Mouse (Mus musculus): Measurements from ENCODE around the gene 1700030J22Rik.

- TF ChIP-seq CTCF (IDR thresholded peaks at IDR 0.05; ENCODE audit: borderline replicate concordance, extremely low read depth, insufficient read depth, insufficient read length) (no peak), POLR2A (IDR thresholded peaks at IDR 0.05; ENCODE audit: borderline replicate concordance, extremely low read depth, insufficient read depth, insufficient read length, poor library complexity, severe bottlenecking) (no peak)
Measured at GRCm38 (mm10) chr8:116992176-116992971, 13.6 kb upstream of the 1700030J22Rik start.

Measured in brain, embryonic 14.5 days (tissue).